Mouse (Mus musculus) embryonic facial prominence, embryonic 15.5 days (tissue): ENCODE measurements around the gene Lrrc72. TPM values are rescaled to one million over a fixed set of nuclear protein-coding genes. Genes with fewer than 3 reads are reported as not detected.

Source experiments
- ATAC-seq: fragments of 200-750 bp; cut with Nextera tagmentation; 2 replicates; pipeline ENCODE4 v1.8.0; 2017; ENCODE audit warnings: low read depth, moderate TSS enrichment; ENCODE audit not compliant: insufficient number of reproducible peaks, low FRiP score, low TSS enrichment
- H3K27ac ChIP-seq: fragments of 300-500 bp; sonication (generic); replicated peaks from 2 replicates; pipeline ENCODE4 v1.5.1; 2015; ENCODE audit warnings: mild to moderate bottlenecking, inconsistent platforms
- H3K27me3 ChIP-seq: fragments of 300-500 bp; sonication (generic); 2 replicates; pipeline ENCODE4 v1.6.1; 2015; ENCODE audit warnings: inconsistent platforms
- H3K36me3 ChIP-seq: fragments of 300-500 bp; sonication (generic); 2 replicates; pipeline ENCODE4 v1.6.1; 2015; ENCODE audit warnings: mild to moderate bottlenecking, inconsistent platforms
- H3K4me1 ChIP-seq: fragments of 300-500 bp; sonication (generic); 2 replicates; pipeline ENCODE4 v1.6.1; 2015; ENCODE audit warnings: inconsistent platforms
- H3K4me2 ChIP-seq: fragments of 300-500 bp; sonication (generic); replicated peaks from 2 replicates; pipeline ENCODE4 v1.6.1; 2015; ENCODE audit warnings: mild to moderate bottlenecking, inconsistent platforms
- H3K4me3 ChIP-seq: fragments of 300-500 bp; sonication (generic); replicated peaks from 2 replicates; pipeline ENCODE4 v1.5.1; 2015; ENCODE audit warnings: mild to moderate bottlenecking, inconsistent platforms
- H3K9ac ChIP-seq: fragments of 300-500 bp; sonication (generic); 2 replicates; pipeline ENCODE4 v1.6.1; 2015; ENCODE audit warnings: inconsistent platforms
- H3K9me3 ChIP-seq: fragments of 300-500 bp; sonication (generic); replicated peaks from 2 replicates; pipeline ENCODE4 v1.6.1; 2016; ENCODE audit warnings: inconsistent platforms
- WGBS: fragments of 180-500 bp; shearing (Covaris S2); methylation state at CpG from one replicate; pipeline ENCODE4 v1.1.7; 2015; 5-methylcytosine and 5-hydroxymethylcytosine counted together
- polyA plus RNA-seq: library from polyadenylated mRNA; unstranded; fragments of >200 nt; fragmentation: Nextera tagmentation; extraction: Ambion mirVana; gene quantifications from 2 replicates; pipeline ENCODE4 v1.2.1, GENCODE M21; 2015

Lrrc72 gene
- polyA plus RNA-seq, 1 experiment from 2014 or later, result not detected

- Histone ChIP-seq H3K27ac (no peak overlapping the region), H3K4me1 (no peaks in the 10 kb centered on the region), H3K4me2 (no peak overlapping the region), H3K36me3 (peaks cover 68% of the 10 kb centered on the region), H3K9me3 (no peaks in the 10 kb centered on the region), H3K4me3 (no peak overlapping the region), H3K9ac (no peak overlapping the region), H3K27me3 (no peaks in the 10 kb centered on the region)
- ATAC-seq, result no peak
- 96% methylated on average over 3 of the region's 3 CpGs for WGBS
Measured at GRCm38 (mm10) chr12:36189610-36190009, 63.6 kb downstream of the Lrrc72 start.

DNA sequence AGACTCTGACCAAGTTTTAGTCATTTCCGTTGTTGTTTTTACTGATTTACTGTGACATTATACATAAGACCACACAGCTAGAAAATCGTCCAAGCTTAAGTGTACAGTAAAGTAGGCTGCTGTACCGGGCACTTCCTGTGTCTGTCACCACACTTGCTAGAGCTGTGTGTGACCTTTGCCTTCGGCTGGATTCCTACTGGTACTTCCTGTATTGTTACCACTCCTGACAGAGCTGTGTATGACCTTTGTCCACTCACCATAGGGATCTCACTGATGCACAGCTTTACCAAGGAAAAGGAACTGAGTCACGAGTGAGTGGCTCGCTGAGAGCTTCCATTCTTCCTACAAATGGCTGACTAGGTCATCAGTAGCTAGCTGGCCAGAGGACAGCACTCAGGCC is 66.1 kb downstream of the Lrrc72 start:
- Histone ChIP-seq H3K9ac (no peak overlapping the region), H3K9me3 (no peaks in the 10 kb centered on the region), H3K27me3 (no peaks in the 10 kb centered on the region), H3K4me1 (no peaks in the 10 kb centered on the region), H3K4me3 (no peak overlapping the region), H3K4me2 (no peak overlapping the region), H3K27ac (no peak overlapping the region), H3K36me3 (peaks cover 78% of the 10 kb centered on the region)
- ATAC-seq, result no peak
- WGBS, result 81% methylated on average over 6 of the region's 6 CpGs

DNA sequence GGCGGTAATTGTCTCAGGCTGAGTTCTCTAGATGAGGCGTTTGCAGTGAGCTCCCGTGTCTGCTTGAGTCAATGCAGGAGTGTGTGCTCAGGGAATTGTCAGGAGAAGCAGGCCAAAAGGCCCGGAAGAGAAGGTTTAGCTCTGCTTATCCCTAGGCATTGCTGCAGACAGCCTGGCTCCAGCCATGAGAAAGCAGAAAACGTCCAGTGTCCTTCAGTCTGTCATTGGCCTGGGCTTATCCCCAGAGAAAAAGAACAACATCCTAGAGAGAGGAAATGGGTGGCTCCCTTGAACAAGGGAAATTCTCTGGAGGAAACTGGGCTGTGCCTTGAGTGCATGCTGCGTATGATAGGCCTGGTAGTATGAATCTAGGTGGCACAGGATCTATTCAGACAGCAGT is 70.6 kb downstream of the Lrrc72 start:
- 75% methylated on average over 6 of the region's 6 CpGs for whole genome bisulfite sequencing
- H3K4me2 ChIP-seq, result no peak overlapping the region
- ATAC-seq, result no peak
- H3K27ac ChIP-seq, result no peak overlapping the region
- no peaks in the 10 kb centered on the region for H3K9me3 ChIP-seq
- H3K36me3 ChIP-seq, result peaks cover 57% of the 10 kb centered on the region
- no peak overlapping the region for H3K4me3 ChIP-seq
- no peaks in the 10 kb centered on the region for H3K4me1 ChIP-seq
- no peaks in the 10 kb centered on the region for H3K27me3 ChIP-seq
- H3K9ac ChIP-seq, result no peak overlapping the region

- H3K4me1 ChIP-seq, result no peaks in the 10 kb centered on the region
- no peak overlapping the region for H3K4me3 ChIP-seq
- H3K9ac ChIP-seq, result no peak overlapping the region
- no peaks in the 10 kb centered on the region for H3K9me3 ChIP-seq
- ATAC-seq, result no peak
- no peak overlapping the region for H3K27ac ChIP-seq
- H3K4me2 ChIP-seq, result no peak overlapping the region
- peaks cover 64% of the 10 kb centered on the region for H3K36me3 ChIP-seq
- WGBS, result 96% methylated on average over 5 of the region's 5 CpGs
- H3K27me3 ChIP-seq, result no peaks in the 10 kb centered on the region
Measured at GRCm38 (mm10) chr12:36177227-36177626, 76.0 kb downstream of the Lrrc72 start.

DNA sequence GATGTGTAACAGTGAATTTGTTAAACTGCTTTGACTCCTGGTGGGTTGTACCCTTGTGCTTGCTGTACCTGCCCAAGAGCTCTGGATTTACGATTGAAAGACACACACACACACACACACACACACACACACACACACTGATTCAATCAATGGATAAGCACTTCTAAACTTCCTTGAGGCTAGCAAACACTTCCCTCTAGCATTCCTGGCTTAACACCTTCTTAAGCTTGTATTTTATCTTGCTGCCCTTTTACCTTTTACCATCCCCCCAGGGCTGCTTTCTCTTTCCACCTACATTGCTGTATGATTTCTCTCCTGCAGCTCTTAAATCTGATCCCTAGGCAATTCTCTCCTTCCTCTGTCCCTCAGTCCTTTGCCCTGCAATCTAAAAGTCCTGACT is 87.9 kb downstream of the Lrrc72 start:
- no peak for ATAC-seq
- H3K9me3 ChIP-seq, result no peaks in the 10 kb centered on the region
- 33% methylated on average over 1 of the region's 1 CpGs for WGBS
- H3K27me3 ChIP-seq, result no peaks in the 10 kb centered on the region
- H3K27ac ChIP-seq, result no peak overlapping the region
- peaks cover 2% of the 10 kb centered on the region; the same call in 1 of the 2 replicates for H3K4me1 ChIP-seq
- peaks cover 6% of the 10 kb centered on the region; the same call in 1 of the 2 replicates for H3K36me3 ChIP-seq
- H3K9ac ChIP-seq, result no peak overlapping the region
- no peak overlapping the region for H3K4me3 ChIP-seq
- no peak overlapping the region for H3K4me2 ChIP-seq

- Histone ChIP-seq H3K27ac (no peak overlapping the region), H3K4me3 (no peak overlapping the region), H3K27me3 (no peaks in the 10 kb centered on the region), H3K9me3 (no peaks in the 10 kb centered on the region), H3K36me3 (0 out of 2 replicates have a peak, but pooled peaks cover 5% of the 10 kb centered on the region), H3K9ac (no peak overlapping the region), H3K4me2 (no peak overlapping the region), H3K4me1 (peaks cover 2% of the 10 kb centered on the region; the same call in 1 of the 2 replicates)
- 70% methylated on average over 7 of the region's 7 CpGs for WGBS
- no peak for ATAC-seq
Measured at GRCm38 (mm10) chr12:36164126-36164791, 88.9 kb downstream of the Lrrc72 start.

Other genes with a start within 250 kb of the Lrrc72 start
- 55.7 and 66.5 TPM in 2 replicates for gene Tspan13, start 210.9 kb downstream of the Lrrc72 start, polyA plus RNA-seq
- gene Ankmy2, start 96.3 kb downstream of the Lrrc72 start, polyA plus RNA-seq, result 34.8 and 35.4 TPM in 2 replicates
- gene Bzw2, start 95.3 kb downstream of the Lrrc72 start, polyA plus RNA-seq, result 164 and 177 TPM in 2 replicates
- 220 and 230 TPM in 2 replicates for gene Sostdc1, start 60.7 kb upstream of the Lrrc72 start, polyA plus RNA-seq
- gene Ispd, start 128.1 kb upstream of the Lrrc72 start, polyA plus RNA-seq, result 13.3 and 15.8 TPM in 2 replicates
- 2.8 and 3.1 TPM in 2 replicates for gene D630036H23Rik, start 128.8 kb upstream of the Lrrc72 start, polyA plus RNA-seq